Mouse (Mus musculus): ENCODE results near the gene Nf1.
"Not testable (repeated sequence)": the region's sequence is repeated elsewhere in the genome, so short reads cannot be mapped to it uniquely, and the experiment has no call there.

Nf1 gene

DNA sequence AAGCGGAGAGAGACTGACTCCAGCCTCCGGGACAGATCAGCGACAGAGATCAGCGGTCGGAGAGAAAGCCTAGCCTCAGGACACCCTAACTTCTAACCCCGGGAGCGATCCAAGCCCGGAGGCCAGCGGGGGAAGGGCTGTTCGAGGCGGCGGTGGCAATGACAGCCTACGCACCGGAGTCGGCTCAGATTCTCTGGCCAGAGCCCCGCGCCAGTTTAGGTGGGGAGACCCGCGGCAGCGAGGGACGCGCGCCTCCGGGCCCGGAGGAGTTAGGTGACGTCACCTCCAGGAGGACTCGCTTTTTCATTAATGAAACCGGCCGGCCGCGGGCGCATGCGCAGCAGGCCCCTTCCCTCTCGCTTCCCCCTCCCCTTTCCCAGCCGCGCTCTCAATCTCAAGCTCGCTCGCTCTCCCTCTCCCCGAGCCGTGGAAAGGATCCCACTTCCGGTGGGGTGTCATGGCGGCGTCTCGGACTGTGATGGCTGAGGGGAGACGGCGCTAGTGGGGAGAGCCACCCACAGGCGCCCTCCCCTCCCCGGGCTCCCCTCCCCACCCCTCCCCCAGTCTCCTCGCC lies at the start of gene Nf1:
Nf1 (plus strand) TSS at position 460 of the 574 bp plus-strand sequence.
- DNase-seq = peak; percentile 96

DNA sequence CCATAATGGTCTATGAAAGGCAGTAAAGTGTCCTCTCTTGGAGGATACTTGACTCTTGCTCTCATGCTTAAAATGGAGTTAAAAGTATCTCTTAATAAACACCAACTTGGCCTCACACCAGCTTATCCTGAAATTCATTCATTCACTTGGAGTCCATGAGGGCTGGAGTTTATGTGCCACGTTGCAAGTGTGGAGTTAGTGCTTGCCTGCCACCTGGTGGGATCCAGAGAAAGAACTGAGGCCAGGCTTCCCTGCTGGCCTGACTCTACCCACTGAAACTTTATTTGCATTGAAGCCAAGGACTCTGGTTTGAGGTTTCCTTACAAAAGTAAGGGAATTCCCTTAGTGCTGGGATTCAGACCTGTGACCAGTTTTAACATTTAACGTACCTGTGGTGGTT lies 49.0 kb upstream of the Nf1 start:
- DNase-seq = no peak

DNA sequence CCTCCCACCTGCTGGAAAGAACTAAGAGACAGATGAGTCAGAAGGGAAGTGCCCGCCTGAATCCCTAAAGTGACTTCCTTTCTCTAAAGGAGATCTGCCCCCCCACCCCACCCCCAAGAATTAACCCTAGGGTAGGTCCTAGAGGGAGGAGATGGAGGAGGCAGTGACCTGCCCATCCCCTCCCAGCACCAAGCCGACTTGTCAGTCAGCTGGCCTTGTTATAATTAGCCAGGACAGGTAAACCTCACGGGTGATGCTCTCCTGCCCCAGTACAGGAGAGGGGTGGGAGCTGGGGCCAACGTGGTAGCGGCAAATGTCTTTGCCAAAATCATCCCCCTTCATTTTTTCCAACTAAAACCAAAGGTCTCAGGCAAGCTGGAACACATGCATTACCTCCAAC lies 47.8 kb upstream of the Nf1 start:
- no peak for DNase-seq

DNA sequence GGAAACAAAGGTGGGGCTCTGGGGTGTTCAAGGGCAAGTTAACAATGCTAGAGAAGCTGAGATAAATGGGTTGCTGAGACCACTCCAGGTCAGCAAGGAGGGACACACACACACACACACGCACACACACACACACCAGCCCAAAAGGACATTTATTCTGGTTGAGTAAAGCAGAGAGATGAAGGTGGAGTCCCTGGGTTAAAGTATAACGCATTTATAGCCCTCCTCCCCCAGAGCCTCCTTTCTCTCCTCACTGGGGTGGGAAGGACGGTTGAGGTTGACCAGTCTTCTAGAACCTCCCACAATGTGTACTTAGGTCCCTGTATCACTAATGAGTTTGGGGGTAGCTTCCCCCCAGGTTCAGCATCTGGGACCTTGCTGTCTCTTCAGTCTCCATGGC lies 47.4 kb upstream of the Nf1 start:
- DNase-seq = no peak

DNA sequence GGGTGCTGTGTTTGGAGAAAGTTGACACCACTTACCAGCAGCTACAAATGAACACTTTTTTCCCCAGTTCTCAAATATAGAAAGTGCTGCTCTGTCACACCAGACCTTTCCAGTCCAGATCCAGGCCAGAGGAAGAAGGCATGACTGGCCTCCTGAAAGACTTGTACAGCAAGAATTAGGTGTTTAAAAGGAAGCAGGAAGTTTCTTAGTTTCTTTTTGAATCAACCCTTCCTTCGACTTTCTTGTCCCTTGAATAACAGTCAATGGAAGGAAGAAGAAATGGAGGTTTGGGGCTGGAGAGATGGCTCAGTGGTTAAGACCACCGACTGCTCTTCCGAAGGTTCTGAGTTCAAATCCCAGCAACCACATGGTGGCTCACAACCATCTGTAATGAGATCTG lies 46.5 kb upstream of the Nf1 start:
- no peak for DNase-seq

DNA sequence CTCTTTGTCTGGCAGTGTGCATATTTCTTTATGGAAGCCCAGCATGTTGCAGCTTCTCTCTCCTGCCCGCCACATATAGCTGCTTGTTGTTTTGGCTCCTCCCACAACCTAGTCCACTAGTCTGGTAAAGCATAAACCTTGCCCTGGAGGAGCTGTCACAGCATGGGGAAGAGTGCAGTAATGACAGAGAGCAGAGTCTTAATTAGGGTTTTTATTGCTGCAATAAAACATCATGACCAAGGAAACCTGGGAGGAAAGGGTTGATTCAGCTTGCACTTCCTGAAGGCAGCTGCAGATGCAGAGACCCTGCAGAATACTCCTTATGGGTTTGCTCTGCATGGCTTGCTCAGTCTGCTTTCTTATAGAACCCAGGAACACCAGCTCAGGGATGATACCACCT lies 45.5 kb upstream of the Nf1 start:
- DNase-seq = no peak

DNA sequence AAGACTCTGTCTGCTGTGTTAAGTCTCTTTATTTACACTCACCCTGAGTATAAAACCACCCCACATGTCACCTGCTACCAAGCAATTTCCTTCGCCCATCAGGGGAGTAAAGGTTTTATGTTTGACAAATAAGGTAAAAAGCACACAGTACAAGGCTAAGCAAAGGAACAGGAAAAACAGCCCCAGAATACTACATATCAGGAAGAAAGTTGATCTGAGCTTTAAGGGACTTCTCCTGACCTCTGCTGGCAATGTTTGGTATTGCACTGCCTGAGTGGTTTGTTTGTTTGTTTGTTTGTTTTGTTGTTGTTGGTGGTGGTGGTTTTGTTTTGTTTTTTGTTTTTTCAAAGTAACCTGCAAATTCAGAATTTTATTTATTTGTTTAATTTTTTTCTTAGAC lies 43.3 kb upstream of the Nf1 start:
- DNase-seq = no peak

DNA sequence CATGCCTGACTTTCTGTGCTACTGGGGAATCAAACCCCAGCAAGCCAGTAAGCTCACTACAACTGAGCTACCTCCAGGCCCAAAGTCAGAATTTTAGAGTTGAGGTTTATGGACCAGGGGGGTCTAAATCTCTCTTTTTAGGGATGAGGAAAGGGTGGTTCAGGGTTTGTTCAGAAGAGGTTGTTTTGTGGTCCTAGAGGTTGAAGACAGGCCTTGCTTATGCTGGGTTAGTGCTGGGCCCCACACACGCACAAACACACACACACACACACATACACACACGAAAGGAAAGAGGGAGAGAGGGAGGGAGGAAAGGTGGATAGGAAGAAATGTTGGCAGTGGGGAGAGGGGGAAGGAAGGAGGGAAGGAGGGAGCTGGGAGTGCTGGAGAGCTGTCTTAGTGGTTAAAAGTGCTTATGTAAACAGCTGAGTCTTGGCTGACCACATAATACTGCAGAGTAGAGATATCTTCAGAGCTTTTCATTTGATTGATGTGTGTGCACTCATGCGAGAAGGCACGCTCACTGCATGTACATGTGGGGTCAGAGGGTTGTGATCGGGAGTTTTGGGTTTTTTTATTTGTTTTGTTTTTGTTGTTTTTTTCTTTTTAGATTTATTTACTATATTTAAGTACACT lies 42.5 kb upstream of the Nf1 start, which contains the start of gene Gm9964:
Gm9964 (minus strand) TSS at position 51 of the 636 bp plus-strand sequence.
- no peak for DNase-seq

DNA sequence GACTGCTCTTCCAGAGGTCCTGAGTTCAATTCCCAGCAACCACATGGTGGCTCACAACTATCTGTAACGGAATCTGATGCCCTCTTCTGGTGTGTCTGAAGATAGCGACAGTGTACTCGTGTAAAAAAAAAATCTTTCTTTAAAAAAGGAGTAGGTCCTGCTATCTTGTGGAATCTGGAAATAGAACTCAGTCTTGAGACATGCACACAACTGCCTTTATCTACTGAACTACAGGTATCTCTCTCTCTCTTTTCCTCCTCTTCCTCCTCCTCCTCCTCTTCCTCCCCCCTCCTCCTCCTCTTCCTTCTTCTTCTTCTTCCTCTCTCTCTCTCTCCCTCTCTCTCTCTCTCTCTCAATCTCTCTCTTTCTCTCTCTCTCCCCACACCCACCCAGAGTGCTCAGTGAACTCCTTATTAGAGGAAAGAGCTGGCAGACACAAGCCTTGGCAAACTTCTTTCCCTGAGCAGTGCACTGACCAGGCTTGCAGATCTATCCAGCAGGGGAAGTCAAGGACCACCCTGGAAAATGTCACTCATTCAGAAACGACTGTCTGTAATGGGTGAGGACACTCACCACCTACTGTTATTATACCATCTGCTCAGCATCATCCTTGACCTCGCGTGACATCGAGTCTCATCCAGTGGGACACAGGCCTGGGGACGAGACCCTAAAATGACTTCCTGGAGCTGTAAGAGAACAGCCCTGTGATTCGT lies 39.6 kb upstream of the Nf1 start:
- DNase-seq = no peak

DNA sequence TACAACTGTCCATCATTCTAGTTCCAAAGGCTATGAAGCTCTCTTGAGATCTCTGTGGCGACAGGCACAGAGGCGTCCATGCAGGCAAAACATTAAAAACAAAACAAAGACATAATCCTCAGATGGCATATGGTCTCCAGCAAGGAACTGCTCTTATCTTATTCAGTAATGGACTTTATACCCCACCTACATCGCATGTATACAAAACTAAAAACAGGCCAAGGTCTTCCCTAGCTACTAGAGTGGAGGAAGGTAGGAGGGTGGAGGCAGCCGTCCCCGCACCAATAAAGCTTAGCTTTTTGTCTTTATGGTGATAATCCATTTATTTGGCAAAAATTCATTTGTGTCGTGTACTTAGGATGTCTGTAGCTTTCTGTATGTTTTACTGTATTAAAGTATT lies 36.4 kb upstream of the Nf1 start:
- no peak for DNase-seq

DNA sequence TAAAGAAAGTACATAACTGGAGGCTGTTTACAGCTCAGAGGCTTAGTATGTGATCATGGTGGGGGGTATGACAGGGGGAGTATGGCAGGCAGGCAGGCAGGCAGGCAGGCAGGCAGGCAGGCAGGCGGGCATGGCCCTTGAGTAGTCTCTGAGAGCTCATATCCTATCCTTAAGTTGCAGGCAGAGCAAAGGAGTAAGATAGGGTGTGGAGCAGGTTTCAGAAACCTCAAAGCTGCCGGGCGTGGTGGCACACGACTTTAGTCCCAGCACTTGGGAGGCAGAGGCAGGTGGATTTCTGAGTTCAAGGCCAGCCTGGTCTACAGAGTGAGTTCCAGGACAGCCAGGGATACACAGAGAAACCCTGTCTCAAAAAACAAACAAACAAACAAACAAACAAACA lies 35.2 kb upstream of the Nf1 start:
- DNase-seq = not testable (repeated sequence)

DNA sequence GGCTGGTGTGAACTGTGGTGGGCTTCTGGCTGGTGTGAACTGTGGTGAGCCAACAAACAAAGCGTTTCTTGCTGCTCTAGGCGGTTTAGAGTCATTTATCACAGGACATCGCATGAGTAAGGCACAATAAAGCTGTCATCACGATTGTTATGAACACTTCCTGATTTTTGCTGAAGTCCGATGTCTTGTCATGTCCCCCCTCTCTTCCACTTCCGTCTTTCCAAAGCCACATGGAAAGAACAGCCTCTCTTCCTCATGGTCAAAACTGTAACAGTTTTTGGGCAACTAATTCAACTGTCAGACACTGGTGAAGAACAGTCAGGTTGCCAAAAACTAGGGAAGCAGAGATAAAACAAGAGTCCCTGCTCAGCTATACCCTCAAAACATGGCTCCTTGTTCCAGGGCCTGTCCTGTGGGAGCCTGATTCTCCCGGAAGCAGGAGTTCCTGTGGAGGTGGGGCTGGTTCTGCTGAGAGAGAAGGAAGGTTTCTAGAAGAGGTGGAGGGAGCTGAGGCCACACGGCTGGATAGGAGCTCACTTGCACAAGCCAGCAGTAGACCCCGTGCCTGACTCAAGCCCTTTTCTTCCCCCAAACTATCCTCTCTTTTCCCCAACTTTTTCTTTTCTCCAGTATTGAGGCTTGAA lies 33.7 kb upstream of the Nf1 start:
- DNase-seq = no peak

DNA sequence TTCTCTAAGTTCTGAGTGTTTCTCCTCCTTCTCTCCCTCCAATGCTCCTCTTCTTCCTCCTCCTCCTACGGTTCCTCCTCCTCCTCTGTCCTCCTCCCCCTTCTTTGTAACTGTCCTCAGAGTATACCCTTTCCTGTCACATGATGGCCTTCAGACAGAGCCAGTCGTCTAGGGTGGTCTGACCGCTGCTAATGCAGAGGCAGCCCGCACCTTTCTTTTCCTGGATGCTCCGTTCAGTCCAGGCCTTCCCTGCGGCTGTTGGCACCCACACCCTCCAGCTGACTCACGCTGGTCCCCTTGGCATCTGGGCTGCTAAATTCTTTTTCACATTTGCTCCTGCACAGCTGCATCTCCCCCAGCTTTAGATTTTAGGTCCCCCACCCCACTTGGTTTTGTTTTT lies 33.0 kb upstream of the Nf1 start:
- no peak for DNase-seq

DNA sequence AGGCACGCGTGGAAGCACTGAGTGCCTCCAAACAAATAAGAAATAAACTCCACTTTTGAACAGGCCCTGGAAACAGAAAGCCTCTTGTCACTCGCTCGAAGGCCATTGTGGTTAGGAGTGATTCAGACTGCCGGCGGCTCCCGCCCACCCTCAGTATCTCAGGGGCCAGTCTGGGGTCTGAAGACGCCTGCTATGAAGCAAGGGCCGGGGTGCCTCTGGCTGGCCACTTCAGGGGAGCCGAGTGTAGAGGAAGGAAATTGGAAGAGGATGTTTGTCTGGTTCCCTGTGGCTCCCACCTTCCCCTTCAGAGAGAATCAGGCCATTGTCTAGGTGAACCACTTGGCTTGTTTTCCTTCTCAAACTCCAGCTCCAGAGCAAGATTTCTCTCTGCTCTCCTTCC lies 32.5 kb upstream of the Nf1 start:
- peak; percentile 73 for DNase-seq

DNA sequence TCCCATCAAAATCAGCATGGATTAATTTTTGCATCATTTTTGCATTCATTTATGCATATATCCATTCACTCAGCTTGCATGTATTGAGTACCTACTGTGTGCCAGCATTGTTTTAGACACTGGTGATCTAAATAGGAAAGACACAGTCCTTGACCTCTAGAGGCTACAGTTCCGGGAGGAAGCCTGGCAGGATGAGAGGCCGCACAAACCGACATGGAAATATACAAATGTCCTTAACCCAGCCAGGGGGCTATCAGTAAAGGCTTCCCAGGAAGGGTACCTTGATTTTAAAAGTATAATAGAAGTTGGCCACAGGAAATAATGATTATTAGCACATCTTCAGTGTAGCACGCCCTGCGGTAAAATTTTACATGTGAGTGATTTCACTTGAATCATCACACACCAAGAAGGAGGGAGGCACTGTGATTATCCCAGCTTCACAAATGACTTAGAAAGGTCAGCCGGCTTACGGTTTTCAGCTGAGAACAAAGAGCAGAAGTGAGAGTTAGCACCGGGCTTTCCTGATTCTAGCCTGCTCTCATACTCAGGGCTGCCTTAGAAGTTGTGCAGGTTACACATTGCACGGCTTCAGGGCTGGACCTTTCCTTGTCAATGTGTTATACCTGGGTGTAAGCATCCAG lies 31.8 kb upstream of the Nf1 start:
- DNase-seq = no peak

DNA sequence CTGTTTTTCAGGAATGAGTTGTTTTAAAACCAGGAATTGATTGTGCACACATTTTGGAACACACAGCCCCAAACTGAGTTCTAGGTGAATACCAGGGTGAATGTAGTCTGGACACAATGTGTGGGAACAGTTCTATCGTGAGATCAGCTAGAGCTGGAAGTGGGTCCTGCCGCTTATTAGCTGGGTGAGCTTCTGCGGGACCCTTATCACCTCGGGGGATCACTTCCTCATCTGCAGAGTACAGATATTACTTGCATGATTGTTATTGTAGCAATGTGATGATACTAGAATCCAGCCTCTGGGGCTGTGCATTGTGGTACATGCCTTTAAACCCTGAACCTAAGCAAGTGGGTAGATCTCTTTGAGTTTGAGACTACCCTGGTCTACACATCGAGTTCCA lies 29.0 kb upstream of the Nf1 start:
- no peak for DNase-seq

DNA sequence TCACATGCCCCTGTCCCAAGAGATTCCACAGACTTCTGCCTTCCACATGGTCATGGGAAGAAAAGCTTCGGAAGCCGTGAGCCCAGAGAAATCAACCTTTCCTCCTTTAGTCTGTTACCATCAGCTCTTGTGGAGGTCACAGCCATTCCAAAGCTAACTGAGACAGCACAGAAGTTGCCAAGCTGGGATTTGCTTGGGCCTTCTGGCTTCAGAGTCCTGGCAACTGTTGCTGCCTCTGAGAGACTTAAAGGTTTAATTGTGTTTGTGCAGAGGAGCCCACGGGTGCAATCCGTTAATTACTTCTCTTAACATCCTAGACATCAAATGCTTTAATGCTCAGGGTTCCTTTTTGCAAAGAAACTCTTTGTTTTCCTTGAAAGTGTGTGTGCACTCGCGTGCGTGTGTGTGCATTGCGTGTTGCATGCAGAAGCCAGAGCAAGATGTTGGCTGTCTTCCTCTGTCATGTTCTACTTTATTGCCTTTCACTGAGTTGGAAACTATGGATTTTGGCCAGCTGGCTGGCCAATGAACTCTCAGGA lies 22.6 kb upstream of the Nf1 start:
- no peak for DNase-seq

DNA sequence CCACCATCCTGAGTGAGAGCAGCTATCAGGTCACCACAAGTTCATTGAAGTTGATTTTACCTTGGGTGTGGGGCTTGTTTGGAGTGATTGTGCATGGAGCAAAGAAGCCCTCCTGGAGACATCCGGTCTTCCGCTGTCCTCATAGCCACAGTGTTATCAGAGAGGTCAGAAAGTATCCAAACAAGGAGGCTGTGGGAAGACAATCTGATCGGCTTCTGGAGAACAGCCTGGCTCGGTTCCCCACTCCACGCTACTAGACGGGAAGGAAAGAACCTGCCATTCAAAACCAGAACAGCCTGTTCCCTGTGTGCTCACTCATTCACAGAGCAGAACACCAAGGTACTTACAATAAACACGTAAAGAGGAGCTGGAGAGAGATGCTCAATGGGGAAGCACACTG lies 19.7 kb upstream of the Nf1 start:
- DNase-seq = no peak

DNA sequence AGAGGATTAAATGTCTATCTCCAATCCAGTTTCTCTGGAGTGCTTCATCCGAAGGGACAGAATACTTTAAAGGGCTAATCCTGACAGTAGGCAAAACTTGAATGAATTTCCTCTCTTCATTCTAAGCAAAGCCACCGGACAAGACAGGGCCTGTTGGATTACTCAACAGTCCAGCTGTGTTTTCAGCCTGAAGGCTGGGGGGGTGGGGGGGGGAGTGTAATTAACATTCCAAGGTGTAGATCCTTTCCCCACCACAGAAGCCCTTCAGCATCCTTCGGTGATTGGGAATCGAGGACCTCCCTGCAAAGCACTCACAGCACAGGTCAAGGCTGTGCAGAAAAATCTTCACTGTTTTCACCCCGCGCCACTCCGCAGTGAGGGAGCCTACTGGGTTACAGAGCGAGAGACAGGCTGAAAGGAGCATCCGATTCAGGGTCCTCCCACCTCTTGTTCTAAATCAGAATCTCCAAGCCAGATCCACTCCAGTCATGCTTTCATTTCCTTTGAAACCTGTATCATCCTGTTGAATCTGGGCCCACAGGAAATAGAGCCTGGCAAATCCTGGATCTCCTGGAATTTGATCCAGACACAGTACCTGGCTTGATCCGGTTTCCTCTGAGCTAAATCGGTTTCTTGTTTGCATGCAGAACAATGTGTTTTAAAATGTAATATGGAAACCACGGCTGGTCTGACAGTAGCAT lies 15.4 kb upstream of the Nf1 start:
- DNase-seq = no peak

DNA sequence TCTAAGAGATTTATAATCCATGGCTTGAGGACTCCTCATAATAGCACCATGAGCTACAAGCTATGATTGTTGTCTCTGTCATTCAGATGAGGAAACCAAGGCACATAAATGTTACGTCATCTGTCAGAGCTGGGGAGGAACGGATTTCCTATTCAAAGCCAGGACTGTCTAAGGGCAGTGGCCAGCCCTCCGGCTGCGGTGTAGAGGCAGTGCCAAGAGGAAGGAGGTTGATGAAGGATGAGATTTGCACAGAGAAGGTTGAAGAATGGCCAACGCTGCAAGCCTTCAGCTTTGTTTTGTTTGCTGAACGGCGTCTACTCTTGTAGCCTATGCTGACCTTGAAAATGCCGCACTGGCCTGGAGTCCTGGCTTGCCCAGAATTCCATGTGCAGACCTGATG lies 13.8 kb upstream of the Nf1 start:
- no peak for DNase-seq

DNA sequence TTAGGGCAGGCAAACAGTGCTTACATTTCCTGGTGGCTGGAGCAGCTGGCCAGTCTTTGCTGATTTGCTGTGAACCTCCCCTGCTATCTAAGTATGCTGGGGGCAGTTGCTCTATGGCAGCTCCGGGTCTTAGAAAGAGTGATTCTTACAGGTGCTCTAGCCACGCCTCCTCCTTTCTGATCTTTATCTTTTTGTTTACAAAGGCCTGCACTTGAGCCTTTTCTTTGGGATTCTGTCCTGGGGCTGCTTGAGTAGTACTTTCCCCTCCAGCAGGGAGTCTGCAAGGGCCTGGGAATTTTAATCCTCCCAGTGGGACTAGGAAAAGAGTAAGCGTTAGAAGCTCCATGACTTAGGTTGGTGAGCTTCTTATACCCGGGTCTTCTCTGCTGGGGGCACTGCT lies 12.4 kb upstream of the Nf1 start:
- DNase-seq = no peak

DNA sequence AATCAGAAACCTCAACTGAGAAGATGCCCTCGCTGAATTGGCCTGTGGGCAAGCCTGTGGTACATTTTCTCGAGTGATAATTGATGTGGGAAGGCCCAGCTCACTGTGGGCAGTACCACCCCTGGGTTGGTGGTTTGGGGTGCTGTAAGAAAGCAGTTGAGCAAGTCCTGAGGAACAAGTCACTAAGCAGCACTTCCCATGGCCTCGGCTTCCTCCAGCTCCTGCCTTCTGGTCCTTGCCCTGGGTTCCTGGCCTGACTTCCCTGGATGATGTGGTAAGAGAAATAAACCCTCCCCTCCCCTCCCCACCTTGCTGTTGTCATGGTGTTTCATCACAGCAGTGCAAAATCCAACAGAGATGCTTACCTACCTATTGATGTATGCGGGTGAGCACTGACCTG lies 11.4 kb upstream of the Nf1 start:
- no peak for DNase-seq

DNA sequence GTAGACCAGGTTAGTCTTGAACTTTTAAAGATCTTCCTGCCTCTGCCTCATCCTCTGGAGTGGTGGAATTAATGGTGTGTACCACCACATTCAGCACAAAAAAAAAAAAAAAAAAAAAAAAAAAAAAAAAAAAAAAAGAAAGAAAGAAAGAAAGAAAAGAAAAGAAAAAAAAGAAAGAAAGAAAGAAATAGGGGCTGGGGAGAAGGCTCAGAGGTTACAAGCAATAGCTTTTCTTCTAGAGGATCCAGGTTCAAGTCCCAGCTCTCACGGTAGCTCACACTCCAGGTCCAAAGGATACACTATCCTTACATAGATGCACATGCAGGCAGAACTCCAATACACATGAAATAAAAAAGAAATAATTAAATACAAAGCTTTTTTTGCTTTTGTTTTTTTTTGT lies 9.9 kb upstream of the Nf1 start:
- DNase-seq = no peak
